Mouse (Mus musculus) left cerebral cortex, adult 11 months (tissue): ENCODE results near the gene Sec23b.
"Not testable (repeated sequence)": the region's sequence is repeated elsewhere in the genome, so short reads cannot be mapped to it uniquely, and the experiment has no call there.

ENCODE experiments used
- DNase-seq: peaks from one replicate; pipeline ENCODE4 v3.0.0; 2022; ENCODE audit warnings: low spot score

The Sec23b gene

DNA sequence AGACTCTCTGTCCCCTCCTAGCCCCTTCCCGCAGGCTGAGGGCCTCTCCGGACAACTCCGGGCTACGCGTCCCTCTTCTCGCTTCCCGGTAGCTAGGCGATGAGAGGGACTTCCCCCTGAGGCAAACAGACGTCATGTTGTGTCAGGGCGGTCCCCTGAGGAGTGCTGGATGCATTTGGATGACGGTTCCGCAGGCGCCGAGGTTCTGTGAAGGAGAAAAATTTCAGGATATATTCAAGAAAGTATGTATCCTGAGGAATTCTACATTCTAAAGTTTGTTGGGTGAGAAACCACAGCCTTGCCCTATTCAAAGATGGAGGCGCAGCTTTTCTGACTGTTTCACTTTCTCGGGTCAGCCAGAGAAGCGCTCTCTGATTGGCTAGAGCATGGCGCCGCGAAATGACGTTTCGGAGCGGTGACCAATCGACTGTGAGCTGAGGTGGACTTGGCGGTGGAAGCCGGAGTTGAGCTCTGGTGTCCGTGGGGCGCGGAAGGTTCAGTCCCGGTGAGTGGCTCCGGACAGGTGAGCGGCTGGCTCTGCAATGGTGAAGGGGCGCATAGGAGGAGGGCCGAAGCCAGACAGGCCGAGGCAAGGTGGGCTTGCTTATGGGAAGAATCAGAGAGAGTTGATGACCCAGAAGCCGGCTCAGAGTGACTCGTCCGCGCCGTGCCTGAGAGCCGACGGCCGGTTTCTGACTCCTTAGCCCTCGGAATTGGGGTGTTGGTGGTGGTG is at the start of gene Sec23b:
Gene Sec23b (plus strand): TSS at position 410 of the 733 bp plus-strand sequence.
- peak; percentile 94 for DNase-seq

DNA sequence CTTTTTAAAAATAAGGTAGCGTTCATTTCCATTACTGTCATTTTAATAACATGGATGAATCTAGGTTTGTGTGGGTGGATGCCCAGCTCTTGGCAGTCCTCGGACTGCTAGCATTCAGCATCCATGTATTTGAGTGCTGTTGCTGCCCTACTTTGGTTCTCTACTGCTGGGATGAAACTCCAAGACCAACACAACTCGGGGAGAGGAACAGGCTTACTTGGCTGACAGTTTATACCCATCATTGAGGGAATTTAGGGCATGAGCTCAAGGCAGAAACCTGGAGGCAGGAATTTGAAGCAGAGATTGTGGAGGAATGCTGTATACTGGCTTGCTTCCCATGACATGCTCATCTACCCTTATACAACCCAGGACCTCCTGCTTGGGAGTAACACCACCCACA is 41.4 kb upstream of the Sec23b start:
- DNase-seq, result no peak

DNA sequence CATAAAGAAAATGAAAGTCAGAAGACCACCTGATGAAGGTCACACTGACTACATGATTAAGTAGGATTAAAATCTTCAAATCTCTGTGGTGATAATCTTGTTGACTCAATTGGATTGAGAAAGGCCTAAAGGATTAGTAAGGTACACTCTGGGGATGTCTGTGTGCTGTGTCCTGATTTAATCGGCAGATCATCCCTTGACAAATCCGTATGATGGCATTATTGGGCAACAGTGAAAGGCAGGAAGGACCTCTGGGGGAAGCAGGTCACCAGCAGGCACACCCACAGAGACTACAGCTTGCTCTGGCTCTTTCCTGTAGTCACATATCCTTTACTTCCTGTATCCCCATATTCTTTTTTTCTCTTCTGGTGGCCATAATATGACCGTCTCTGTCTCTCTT is 36.3 kb upstream of the Sec23b start:
- no peak for DNase-seq

DNA sequence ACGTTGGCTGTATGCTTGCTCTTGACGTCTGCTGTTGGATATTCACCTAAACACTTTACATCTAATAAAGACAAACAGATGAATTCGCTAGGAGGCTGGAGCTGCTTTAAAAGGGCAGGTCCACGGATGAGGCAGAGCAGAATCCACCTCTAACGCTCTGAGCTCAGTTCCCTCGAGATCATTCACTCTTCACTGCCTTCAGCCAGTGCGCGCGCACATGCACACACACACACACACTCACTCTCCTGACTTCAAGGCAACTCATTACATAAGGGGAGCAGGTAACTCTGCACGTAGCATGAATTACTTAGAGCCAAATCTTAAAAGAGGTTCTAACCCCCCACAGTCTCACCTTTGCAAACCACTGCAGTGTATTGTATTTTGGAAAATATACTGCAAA is 30.2 kb upstream of the Sec23b start:
- DNase-seq, result peak; percentile 43

DNA sequence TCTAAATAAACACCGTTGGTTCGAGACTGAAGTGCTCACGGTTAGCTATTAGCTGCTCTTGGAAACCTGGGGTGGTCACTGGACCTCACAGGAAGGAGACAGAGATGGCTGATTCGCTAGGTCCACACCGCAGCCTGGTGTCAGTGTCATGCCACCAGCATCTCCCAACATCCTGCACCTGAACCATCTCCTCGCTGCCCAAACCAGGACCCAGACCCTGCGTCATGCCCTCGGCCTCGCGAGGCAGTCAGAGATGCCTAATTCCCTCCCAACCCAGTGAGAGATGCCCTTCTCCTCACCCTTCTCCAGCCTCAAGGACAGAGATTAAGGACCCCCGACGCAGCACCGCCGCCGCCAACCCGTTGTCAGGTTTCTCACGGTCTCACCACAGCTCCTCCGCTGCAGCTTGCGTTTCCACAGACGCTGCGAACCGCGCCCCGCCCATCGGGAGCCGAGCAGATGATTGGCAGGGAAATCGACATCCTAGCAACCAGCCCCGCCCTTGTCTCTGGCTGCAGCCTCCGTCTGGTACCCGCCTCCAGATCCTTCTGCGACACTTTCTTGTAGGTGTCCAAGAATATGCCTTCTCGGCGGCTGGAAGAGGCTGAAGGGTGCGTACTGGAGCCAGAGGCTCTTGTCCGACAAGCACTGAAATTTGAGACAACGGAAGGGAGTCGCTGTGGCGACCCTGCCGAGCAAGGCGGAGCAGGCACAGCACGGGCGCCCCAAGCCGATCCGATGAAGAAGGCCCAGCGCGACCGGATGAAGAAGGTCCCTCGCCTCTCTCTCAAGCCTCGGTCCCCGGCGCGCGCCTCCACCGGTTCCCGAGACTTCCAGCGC is 28.8 kb upstream of the Sec23b start, which contains the start of the genes Dzank1 and Polr3f:
Gene Dzank1 (minus strand): TSS at position 434 of the 840 bp plus-strand sequence.
Gene Polr3f (plus strand): TSS at position 738 of the 840 bp plus-strand sequence.
- DNase-seq, result peak; percentile 96

DNA sequence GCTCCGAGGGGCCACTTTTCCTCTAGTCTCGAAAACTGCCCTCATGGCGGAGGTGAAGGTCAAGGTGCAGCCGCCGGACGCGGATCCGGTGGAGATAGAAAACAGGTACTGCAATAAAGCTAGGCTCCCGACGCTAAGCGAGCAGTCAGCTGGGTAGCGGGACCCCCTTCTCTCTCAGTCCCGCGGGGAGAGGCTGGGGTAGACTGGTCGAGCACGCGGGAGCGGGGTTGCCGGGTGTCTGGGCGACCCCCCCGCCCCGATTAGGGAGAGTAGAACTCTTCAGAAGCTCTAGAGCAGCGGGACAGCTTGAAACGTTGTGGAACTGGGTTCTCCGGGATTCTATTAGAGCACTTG is 28.2 kb upstream of the Sec23b start:
- DNase-seq, result no peak

DNA sequence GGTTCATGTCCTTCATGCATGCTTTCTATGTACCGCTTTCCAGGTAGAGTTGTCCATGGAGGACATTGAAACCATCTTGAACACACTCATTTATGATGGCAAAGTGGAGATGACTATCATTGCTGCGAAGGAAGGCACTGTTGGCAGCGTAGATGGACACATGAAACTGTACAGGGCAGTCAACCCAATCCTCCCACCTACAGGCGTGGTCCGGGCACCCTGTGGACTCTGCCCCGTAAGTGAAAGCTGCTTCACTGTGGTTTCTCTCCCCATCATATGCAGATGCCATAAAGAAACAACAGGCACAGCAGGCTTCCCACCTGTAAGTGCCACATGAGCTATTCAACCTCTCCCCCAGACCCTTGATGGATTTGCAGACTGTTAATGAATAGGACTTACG is 18.9 kb upstream of the Sec23b start:
- DNase-seq, result no peak

DNA sequence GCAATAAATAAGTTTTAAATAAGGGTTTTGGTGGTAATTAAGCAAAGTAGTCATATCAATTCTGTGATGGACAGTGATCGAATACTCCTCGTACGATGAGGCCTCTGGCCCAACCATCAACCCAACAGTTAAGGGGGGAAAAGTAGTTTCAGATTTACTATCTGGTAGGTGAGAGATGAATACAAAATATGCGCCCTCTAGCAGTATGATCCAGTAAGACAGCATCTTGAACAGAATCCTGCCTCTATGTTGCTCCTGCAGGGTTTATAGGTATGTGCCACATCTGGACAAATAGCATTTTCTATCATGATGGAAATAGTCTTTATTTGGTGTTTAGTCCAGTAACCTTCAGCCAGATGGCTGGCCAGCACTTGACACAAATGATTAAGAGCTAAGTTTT is 14.8 kb upstream of the Sec23b start:
- DNase-seq, result no peak

DNA sequence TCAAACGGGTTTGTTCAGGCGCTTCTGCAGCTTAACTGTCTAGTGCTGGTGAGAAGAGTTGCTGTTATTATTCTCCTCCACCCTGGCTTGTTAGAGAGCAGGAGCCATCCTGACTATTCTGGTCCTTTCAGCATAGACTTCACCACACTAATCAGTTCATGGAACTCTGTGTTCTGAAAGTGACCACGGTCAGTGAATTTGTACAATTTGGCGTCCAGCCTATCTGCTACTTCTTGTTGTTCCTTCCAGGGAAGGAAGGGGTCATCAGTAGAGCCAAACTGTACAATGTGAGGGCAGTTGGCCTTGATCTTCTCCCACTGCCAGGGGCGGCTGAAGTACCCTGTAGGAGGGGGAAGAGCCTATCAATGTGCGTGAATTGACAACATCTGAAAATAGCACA is 12.4 kb upstream of the Sec23b start:
- DNase-seq, result no peak

DNA sequence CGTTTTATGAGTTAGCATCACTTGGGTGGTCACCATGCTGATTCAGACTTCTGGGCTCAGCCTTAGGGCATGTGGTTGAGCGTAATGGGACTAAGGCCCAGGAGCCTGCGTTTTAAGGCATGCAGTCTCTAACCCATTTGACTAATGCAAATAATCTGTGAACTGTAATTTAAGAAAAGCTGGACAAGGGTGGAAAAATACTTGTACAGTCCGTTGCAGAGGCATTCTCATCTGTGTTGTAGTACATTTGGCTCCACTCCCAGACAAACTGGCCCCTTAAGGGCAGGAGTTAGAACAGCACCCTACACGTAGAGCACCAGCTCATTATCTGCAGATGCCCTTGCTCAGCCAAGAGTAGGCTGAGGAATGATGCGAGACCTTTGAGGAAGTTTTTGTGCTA is 11.4 kb upstream of the Sec23b start:
- no peak for DNase-seq

DNA sequence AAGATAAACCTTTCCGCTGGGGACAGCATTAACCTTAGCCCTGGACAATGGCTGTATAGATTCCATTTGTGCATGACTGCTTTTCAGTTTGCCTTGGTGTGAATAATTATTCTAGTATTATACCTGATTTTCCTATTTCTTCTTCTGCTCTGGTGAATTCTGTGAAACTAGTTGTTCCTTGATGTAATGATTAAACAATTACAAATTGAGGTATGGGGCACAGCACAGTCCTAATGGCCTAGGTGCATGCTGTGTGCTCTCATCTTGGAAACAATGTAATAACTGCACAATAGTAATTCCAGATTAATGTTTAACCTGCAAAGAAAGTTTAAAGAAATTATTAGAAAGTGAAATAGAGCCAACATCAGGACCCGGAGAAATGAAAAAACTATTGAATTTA is 11.0 kb upstream of the Sec23b start:
- no peak for DNase-seq

DNA sequence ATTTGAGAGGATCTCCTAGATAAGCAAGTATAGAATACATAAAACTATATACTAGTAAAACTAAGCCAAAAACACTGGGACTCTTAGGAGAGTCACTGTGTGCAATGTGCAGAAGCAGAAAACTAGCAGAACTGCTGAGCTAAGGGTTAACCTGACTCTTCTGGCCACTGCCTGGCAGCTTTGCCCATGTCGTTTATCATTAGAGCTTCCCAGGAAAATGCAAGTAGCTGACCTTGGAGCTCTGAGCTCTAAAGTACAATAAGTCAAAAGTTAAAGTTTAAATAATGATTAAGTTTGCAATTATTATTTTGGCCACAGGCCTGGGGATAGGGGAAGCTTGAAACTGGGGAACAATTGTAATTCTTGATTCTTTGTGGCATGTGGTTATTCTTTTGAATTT is 10.5 kb upstream of the Sec23b start:
- no peak for DNase-seq

DNA sequence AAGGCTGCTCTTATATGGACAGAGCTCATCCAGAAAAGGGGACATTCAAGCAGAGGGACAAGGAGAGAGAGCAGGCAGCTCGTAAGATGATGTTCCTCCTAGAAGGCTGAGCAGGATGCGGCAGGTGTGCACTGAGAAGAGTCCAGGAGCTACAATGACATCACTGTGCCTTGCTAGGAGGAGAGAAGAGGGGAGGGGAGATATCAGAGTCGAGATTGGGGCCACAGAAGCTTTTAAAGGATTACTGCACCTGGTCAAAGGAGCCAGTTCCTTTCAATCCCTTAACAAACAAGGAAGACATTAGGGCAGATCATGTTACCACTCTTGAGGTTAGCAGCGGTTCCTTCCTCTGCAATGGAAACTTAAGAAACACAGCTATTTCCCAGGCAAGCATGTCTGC is 8.5 kb upstream of the Sec23b start:
- no peak for DNase-seq

DNA sequence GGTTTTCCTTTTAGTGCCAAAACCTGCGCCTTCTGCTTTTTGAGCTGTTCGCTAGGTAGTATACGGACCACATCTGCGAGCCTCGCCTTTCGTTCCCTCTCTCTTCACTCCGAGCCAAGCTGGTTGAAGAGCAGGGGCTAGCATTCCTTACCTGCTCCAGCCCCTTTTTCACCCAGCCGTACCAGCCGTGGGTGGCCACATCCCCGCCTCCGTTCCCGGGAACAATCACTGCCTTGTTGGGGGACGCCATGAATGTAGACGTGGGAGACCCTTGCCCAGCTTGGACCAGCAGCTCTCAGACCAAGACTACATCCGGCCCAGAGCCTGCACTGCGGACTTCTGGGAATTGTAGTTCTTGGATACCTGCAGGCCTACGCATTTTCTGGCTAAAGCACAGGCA is 5.5 kb upstream of the Sec23b start, which contains the start of gene Rbbp9:
Gene Rbbp9 (minus strand): TSS at position 341 of the 400 bp plus-strand sequence.
- peak; percentile 61 for DNase-seq

DNA sequence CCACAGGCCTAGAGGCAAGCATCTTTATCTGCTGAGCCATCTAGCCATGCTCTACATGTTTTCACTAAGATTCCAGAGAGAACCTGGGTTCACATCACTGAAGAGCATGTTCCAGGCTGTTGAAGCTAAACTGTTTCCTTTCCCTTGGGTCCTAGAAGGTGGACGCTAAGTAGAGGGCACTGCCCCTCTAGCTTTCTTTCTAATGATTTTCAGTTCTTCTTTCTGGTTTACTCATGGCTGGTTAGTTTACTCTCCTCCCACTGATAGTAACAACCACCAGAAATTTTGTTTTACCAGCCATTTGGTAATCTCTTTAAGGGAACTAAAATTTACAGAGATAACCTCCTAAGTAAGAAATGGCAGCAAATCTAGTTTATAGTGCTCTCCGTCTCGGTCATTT is 2.1 kb upstream of the Sec23b start:
- DNase-seq, result no peak

DNA sequence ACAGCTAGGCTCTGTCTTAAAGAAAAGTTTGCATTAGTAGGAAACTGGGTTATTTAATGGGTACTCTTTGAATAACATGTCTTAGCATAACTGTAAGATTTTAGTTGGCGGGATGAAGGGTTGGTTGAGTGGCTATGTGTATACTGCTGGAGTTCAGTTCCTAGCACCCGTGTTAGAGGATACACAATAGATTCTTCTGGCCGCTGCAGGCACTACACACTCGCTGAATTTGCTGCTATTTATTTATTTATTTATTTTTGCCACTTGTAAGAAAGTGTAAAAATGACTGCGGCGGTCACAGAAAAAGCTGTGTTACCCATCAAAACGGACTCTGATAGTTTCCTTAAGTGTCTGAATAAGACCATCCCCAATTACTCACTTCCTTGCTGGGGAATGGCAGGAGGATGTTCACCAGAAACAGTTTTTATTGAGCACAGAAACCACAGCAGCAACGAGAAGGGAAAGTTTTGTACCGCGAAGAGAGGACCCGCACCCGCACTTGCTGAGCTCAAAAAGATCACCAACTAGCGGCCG is 676 bp upstream of the Sec23b start:
- no peak for DNase-seq

DNA sequence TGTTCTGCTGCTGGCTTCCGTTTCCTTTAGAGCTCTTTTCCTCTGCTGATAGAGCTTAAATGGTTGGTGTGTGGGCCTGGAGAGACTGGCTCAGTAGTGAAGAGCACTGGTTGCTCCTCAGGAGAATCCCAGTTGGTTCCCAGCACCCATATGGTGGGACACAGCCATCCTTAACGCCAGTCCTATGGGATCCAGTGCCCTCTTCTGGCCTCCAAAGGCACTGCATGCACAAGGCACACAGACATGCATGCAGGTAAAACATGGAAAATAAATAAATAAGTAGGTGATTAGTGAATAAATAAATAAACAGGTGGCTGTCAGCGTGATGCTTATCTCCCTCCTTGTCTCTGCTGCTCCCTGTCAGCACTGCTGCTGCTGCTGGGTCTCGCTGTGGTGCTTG is 32.7 kb downstream of the Sec23b start:
- DNase-seq, result no peak

DNA sequence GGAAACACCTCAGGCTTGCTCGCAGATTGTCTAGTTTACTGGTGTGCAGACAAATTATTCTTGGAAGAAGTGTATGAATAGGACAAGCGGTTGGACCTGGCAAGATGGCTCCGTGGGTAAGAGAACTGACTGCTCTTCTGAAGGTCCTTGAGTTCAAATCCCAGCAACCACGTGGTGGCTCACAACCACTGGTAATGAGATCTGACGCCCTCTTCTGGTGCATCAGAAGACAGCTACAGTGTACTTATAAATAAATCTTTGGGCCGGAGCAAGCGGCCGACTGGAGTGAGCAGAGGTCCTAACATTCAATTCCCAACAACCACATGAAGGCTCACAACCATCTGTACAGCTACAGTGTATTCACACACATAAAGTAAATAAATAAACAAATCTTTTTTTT is 37.0 kb downstream of the Sec23b start:
- DNase-seq, result not testable (repeated sequence)

DNA sequence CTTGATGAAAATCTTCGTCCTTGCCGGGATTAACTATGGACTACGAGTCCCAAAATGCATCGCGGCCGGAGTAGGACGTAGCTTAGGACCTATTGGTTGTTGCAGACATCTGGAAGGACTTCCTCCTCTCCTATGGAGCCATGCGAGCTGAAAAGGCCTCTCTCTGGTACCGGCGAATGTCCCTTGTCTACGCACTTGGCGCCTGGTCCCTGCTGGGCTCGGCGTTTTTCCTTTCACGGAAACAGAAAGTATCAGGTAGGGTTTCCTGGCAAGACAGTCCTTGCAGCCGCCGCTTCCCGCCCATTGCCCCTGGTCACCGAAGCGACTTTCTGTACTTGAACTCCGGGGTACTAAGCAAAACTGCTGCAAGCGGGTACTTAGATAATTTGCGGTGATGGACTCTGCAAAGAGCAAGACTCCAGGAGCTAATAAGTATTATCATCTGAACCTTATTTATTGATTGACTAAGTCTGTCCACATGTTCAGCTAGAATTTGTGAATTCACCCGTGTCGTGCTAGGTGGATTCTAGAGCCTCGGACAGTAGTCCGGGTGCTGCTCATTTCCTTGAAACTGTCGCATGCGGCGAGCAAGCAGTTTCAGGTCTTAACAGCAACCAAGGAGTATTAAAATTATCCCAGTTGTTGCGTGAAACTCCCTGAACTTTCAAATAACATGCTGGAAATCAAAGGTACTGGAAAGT is 38.1 kb downstream of the Sec23b start, which contains the start of gene Smim26:
Gene Smim26 (plus strand): TSS at position 104 of the 701 bp plus-strand sequence.
- DNase-seq, result peak; percentile 75

DNA sequence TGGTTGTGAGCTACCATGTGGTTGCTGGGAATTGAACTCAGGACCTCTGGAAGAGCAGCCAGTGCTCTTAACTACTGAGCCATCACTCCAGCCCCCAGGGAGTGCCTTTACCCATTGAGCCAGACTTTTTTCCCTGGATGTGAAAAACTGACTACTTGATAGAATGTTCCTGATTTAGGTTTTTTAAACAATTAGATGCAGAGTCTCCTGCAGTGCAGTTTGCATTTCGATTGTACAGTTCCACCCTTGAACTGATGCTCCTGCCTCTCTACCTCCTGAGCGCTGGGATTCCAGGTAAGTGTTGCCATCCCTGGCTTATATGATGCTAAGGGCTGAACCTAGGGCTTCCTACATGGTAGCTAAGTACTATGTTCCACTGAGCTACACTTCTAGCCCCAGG is 42.0 kb downstream of the Sec23b start:
- DNase-seq, result no peak

DNA sequence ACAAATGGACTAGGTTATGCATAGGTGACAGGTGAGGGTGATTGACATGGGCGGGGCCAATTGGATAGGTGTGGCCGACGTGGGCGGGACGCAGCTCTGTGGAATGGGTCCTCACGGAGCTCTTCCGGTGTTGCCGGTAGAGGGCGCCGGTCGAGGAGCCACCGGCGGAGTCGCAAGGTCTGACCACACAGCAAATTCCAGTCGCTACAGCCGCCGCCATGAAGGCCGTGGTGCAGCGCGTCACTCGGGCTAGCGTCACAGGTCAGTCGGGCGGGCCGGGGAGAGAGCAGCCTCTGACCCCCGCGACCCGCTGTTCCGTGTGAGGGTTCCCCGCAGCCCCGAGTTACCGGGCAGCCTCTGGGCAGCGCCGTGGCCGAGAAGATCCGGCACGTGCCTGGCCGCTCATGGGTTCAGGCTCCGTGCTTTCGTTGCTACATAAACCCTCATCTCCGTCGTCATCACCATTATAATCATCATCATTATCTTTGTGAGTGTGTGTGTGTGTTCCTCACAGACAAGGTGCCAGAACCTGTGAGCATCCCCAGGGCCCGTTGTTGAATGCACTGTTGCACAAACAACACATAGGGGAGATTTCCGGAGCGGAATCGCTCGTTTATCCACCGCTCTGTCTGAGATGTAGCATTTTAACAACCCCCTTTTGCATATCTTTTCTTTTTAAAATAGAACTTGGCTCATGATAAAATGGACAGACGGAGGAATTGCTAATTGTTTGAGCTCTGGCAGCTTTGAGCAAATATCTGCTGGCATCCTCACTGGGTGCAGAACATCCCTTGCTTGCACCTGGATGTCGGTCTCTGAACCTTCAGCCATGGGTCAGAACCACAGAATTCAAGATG is 44.0 kb downstream of the Sec23b start, which contains the start of gene Dtd1:
Gene Dtd1 (plus strand): TSS at position 67 of the 857 bp plus-strand sequence.
- peak; percentile 83 for DNase-seq
